Mouse (Mus musculus): ENCODE results near the gene Cyp26b1.

DNA sequence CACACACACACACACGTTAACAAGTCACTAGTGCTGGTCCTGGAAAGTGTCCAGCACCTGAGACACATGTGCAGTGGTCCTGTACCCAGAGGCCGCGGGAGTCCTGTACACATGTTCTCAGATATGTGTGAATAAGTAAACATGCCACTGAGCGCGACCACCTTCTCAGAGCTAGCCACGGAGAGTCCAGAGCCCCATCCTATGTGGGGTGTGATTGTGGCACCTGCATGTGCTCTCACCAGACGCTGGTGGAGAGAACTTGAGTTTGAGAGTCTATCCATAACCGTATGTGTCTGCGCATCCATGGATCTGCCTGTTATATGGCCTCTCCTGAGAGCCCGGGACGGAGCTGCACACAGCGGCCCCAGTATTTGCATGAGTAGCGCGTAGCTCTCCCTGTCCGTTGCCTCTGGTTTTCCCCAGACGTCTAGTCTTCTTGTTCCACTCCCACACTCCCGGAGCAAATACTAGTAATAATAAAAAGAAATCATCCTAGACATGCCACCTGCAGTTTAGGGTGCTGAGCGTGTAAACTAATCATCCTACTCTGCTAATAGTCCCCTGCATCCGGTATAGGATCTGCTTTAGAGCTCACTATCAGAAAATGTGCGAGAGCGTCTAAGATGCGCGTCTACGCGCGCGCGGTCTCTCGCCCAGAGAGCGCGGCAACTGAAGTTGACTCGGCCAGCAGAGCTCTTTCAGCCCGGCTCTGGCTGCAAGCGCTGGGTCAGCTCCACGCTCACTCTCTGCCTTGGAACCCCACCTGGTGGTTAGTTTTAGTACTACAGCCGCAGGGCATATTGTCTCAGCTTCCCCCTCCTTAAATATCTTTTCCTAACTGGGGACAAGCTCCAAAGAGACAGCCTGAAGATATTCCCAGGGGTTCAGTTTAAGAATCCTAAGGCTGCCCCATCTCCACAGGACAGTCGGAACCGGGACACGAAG, 3.7 kb downstream of the Cyp26b1 start:
- TF ChIP-seq CTCF (IDR thresholded peaks at IDR 0.05; ENCODE audit: insufficient read depth, low read length) (peak; percentile 66), POLR2A (IDR thresholded peaks at IDR 0.05; ENCODE audit: borderline replicate concordance, extremely low read depth, low read depth, low read length) (no peak)

Data from lung, adult 2 months (tissue).